Mouse (Mus musculus) forelimb bud, embryonic 11.5 days (tissue): ENCODE data around the gene Il18bp.
"Not testable (repeated sequence)": the region's sequence is repeated elsewhere in the genome, so short reads cannot be mapped to it uniquely, and the experiment has no call there.

Experiments used
- DNase-seq: peaks from one replicate; pipeline ENCODE4 v3.0.0-alpha.2; 2012; ENCODE audit warnings: low read depth, low spot score

Il18bp gene

DNA sequence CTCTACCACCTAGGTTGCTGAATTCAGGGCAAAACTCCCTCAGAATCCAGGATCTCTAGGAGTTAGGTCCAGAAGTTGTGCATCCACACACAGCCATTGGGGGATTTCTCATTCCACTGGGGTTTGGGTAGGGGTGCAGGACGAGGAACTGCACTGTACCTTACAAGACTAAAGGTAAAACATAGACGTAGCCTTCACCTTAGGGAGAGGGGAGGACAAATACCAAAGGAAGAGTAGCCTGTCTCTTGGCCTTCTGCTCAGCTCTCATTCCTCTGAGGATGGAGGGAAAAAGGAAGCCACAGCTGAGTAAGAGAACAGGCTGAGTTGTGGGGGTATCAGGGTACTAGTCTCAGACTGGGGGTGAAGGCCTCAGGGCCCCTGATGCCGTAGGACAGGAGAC is at the start of gene Il18bp:
Gene Il18bp, minus strand, starts transcription at position 101 of the 400 bp plus-strand sequence.
- DNase-seq, result no peak

DNA sequence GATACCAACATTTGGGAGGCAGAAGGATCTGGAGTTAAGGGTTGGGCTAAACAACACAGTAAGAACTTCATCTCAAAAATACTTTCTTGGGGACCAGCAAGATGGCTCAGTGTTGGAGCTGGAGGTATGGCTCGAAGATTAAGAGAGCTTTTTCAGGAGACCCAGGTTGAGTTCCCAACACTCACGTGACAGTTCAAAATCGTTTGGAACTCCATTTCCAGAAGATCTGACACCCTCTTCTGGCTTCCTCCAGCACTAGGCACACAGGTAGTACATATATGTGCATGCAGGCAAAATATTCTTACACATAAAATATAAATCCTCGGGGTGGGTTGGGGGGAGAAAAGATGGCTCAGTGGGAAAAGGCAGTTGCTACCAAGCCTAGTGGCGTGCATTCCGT is 47.9 kb upstream of the Il18bp start:
- DNase-seq, result no peak

DNA sequence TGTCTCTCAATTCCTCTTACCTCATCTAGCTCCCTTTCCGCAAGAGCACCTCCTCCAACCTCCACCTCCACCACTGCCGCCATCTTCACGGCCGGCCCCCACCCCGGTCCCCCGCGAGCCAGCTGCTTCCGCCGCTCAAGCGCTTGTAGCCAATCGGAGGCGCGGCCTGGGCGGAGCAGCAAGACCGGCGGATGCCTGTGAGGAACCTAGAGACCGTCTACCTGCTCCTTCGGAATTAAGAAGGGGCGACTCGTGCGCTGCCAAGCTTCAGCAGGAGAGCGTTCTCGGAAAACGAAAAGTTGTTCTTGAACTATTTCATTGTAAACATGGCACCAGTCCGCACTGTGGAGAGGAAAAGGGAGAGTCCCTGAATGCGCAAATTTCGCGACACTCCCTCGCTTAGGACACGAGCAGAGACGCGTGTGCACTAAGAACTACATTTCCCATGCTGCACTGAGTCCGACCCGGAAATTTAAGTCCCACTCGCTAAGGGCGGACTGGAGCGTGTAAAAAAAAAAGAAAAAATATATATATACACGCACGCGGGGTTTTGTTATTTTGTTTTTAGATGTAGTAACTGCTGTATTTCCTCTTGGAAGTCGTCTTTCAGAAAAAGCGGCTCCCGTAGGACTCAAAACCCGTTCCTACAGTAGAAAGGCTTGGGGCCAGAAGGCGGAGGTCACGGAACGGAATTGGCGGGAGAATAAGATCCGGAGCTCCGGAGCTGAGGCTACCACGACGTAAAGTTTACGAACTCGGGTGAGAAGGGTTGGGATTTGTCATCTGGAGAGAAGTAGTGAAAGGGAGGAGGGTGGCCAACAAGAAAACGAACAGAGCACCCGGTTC is 46.8 kb upstream of the Il18bp start, which contains the start of the genes Rnf121, Xndc1 and Xntrpc:
Gene Rnf121, minus strand, starts transcription at position 424 of the 846 bp plus-strand sequence.
Gene Xndc1, plus strand, starts transcription at position 466 of the 846 bp plus-strand sequence.
Gene Xntrpc, plus strand, starts transcription at position 668 of the 846 bp plus-strand sequence.
- peak; percentile 93 for DNase-seq

GRCm38 (mm10) chr7:102064655-102065045 is 46.2 kb upstream of the Il18bp start:
- no peak for DNase-seq

GRCm38 (mm10) chr7:102063891-102064290 is 45.4 kb upstream of the Il18bp start:
- no peak for DNase-seq

- no peak for DNase-seq
Observed at GRCm38 (mm10) chr7:102062203-102062602, 43.7 kb upstream of the Il18bp start.

DNA sequence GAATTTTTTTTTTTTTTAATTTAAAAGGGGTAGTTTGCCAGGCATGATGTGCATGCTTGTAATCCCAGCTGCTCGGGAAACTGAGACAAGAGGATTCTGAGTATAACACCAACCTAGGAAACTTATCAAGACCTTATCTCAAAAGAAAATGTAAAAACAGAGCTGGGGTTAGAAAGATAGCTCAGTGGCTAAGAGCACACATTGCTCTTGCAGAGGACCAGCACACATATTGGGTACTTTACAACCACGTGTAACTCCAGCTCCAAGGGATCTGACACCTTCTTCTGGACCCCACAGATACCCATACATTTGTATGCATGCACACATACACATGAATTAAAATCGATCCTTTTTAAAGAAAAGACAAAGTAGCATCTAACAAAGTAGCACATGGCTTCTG is 42.9 kb upstream of the Il18bp start:
- DNase-seq, result no peak

GRCm38 (mm10) chr7:102048524-102048923 is 30.0 kb upstream of the Il18bp start:
- DNase-seq, result not testable (repeated sequence)

DNA sequence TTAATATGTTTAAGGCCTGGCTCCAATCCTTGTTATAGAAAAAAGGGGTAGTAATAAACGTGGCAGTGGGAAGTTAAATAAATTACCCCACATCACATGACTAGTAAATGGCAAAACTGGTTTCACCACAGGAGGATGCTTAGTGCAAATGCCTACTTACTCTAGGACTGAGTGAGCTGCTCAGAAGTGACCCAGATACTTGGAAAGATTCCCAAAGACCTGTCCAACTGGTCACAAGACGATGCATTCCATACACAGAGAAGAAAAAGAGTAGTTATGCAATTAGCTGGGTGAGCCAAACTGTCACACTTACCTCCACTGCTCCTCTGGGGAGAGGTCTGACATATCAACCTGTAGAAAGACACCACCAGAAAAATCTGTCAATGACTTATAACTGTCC is 23.8 kb upstream of the Il18bp start:
- DNase-seq, result no peak

DNA sequence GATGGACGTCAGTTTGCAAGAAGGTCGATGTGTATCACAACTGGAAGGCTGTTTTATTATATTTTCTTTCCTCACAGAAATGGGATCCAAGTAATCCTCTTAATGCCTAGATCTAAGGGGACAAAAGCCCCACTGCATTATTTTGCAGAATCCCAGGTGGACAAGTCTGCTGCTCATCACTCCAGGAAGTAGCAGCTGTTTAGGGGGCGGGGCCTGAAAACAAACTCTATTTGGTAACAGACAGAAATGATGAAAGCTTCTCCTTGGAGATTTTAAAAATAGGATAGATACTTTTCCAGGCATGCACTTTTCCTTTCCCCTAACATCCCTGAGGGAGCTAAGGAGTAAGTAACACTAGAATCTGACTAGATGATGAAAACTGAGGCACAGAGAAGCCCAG is 18.8 kb upstream of the Il18bp start:
- no peak for DNase-seq

DNA sequence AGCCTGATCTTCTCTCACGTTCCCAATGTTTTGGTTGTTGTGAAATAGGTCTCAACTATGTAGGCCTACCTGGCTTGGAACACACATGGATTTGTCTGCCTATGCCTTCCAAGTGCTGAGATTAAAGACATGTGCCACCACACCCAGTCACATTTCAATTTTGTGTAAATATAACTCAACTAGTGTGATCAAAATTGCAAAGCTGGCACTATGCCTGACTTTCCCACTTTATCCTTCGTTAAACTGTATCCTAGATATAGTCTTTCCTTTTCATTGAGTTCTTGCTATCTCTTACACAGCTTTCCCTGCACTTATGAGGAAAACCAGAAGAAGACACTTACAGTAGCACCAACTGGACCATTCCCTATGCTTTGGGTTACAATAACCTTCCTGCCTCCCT is 17.0 kb upstream of the Il18bp start:
- no peak for DNase-seq

DNA sequence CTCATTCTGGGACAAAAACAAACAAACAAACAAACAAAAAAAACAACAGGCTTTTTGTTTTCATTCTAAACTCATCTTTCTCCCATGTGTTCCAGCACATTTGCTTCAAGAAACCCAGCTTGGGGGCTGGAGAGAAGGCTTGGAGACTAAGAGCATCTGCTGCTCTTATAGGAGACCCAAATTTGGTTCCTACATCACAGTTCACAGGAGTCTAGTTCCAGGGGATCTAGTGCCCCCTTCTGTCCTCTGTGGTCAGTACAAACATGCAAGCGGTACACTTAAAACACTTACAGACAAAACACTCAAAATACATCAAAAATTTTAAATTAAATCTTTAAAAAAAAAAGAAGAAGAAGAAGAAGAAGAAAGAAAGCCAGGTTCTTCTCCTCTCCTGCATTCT is 16.4 kb upstream of the Il18bp start:
- DNase-seq, result no peak

- no peak for DNase-seq
Observed at GRCm38 (mm10) chr7:102025187-102026119, 7.0 kb upstream of the Il18bp start.

DNA sequence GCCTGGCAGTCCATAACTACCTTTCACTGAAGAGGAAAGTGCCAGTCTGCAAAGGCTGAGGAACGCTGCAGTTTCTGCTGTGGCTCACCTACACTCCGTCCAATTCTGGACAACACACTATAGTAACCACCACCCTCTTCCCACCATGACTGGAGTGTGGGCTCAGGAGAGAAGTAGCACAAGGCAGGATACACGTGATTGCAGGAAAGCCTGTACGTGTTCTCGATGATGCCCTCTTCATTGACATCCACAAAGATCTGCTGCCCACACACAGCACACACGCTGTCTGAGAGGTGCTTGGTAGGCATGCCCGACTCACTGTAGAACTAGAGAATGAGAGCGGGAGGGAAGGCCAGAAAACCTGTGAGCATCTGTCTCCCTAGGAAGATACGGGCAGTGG is 5.3 kb upstream of the Il18bp start:
- DNase-seq, result no peak

DNA sequence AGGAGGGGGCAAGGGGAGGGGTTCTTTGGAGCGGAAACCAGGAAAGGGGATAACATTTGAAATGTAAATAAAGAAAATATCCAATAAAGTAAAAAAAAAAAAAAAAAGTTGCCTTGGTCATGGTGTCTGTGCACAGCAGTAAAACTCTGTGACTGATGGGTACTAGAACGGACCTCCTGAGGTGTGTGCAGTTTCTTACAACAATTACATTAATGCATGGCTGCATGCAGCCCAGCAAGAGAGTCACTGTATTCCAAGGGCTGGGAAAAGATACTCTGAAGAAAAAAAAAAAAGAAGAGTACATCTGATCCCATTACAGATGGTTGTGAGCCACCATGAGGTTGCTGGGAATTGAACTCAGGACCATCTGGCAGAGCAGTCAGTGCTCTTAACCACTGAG is 2.4 kb upstream of the Il18bp start:
- DNase-seq, result not testable (repeated sequence)

DNA sequence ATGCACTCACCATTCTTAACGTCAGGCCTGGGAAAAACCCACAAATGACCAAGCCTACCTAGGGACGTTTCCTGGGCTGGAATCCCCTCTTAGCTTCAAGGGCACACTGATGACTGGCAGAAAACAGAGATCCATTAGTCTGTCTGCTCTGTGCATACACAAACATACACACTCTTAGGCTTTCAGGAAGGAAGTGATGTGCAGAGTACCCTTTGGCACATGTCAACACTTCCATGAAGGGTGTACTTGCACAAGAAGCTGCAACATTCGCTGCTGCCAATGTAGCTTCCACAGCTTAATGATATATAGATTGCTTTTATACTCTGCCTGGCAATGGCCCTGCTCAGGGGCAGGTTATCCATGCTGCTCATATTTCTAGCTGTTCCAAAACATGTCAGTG is 872 bp upstream of the Il18bp start:
- no peak for DNase-seq

GRCm38 (mm10) chr7:102018034-102018433 is 456 bp downstream of the Il18bp start:
- no peak for DNase-seq

- DNase-seq, result no peak
Observed at GRCm38 (mm10) chr7:102017452-102017851, 1.0 kb downstream of the Il18bp start.

- DNase-seq, result no peak
Observed at GRCm38 (mm10) chr7:102016936-102017335, 1.6 kb downstream of the Il18bp start.

GRCm38 (mm10) chr7:102014995-102015394 is 3.5 kb downstream of the Il18bp start:
- no peak for DNase-seq

DNA sequence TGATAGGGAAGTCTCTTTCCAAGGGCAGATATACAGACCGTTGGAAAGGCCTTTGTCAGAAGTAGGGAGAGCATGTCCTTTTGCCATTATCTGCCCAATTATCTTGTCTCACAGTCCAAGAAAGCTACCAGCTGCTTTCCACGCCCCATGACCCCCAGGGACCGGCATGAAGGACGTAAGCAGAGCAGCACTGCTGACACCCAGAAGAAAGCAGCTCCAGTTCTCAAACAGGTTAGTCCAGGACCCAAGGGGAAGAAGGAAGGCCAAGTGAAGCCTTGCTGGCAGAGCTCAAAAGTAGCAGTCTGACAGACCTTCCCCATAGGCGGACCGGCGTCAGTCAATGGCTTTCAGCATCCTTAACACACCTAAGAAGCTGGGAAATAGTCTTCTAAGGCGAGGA is 5.1 kb downstream of the Il18bp start:
- no peak for DNase-seq

GRCm38 (mm10) chr7:102011855-102012254 is 6.6 kb downstream of the Il18bp start:
- no peak for DNase-seq
